Mouse (Mus musculus) CH12.LX (cell line): ENCODE measurements around the gene Tmem198. TPM values are rescaled to one million over a fixed set of nuclear protein-coding genes. Genes with fewer than 3 reads are reported as not detected.

Source experiments
- DNase-seq: peaks from one replicate; pipeline ENCODE4 v3.0.0-alpha.2; 2013; ENCODE audit errors: extremely low read depth
- H3K27ac ChIP-seq: 2 replicates; pipeline ENCODE4 v1.5.1; 2012; ENCODE audit warnings: low read depth, mild to moderate bottlenecking, control low read depth, moderate library complexity; ENCODE audit not compliant: insufficient read depth
- H3K27me3 ChIP-seq: replicated peaks from 2 replicates; pipeline ENCODE3; 2012; ENCODE audit warnings: inconsistent platforms
- H3K36me3 ChIP-seq, 2 experiments: replicated peaks in 1 of 2; 2 replicates each; pipeline versions ENCODE3 to v1.6.1; 2012; ENCODE audit warnings: inconsistent platforms in 1 of 2, low read length in 1 of 2, mild to moderate bottlenecking in 1 of 2, mixed read lengths in 1 of 2, moderate library complexity in 1 of 2; ENCODE audit not compliant: control insufficient read depth in 1 of 2, insufficient read depth in 1 of 2
- H3K4me1 ChIP-seq, 2 experiments: 2 replicates each; pipeline ENCODE4 v1.6.1; 2012; ENCODE audit warnings: inconsistent platforms in 1 of 2, moderate library complexity in 1 of 2; ENCODE audit not compliant: insufficient read depth in 2 of 2, control insufficient read depth in 1 of 2
- H3K4me2 ChIP-seq: 2 replicates; pipeline ENCODE4 v1.6.1; 2012; ENCODE audit warnings: low read depth, mild to moderate bottlenecking, control low read depth; ENCODE audit not compliant: poor library complexity, insufficient read depth, severe bottlenecking
- H3K4me3 ChIP-seq, 3 experiments: fragments of 150-350 bp in 1 of 3; sonication (generic) in 1 of 3; replicated peaks in 1 of 3; 2 replicates each; pipeline versions ENCODE3 to v1.5.1; 2011 to 2012; ENCODE audit warnings: low read depth in 2 of 3, low read length in 2 of 3, mild to moderate bottlenecking in 2 of 3, moderate library complexity in 2 of 3, control low read depth in 1 of 3, improper control_type of control experiment in 1 of 3, inconsistent platforms in 1 of 3, mixed read lengths in 1 of 3; ENCODE audit not compliant: poor library complexity in 1 of 3
- H3K79me2 ChIP-seq: replicated peaks from 2 replicates; pipeline ENCODE4 v1.6.1; 2012; ENCODE audit warnings: mild to moderate bottlenecking, moderate library complexity; ENCODE audit not compliant: control insufficient read depth, poor library complexity, insufficient read depth, severe bottlenecking; ENCODE audit errors: extremely low read depth
- H3K9ac ChIP-seq: 2 replicates; pipeline ENCODE4 v1.6.1; 2012; ENCODE audit warnings: low read depth, mild to moderate bottlenecking, control low read depth, moderate library complexity; ENCODE audit not compliant: insufficient read depth
- H3K9me3 ChIP-seq: replicated peaks from 2 replicates; pipeline ENCODE3; 2012; ENCODE audit warnings: low read length, inconsistent platforms, mixed read lengths
- BHLHE40 ChIP-seq: IDR thresholded peaks from 2 replicates; pipeline ENCODE4 v1.6.1; 2011; ENCODE audit warnings: mild to moderate bottlenecking, low read depth, low read length, improper control_type of control experiment
- CHD2 ChIP-seq: IDR thresholded peaks from 2 replicates; pipeline ENCODE4 v1.6.1; 2011; ENCODE audit warnings: low read length, improper control_type of control experiment
- E2F4 ChIP-seq: IDR thresholded peaks from 2 replicates; pipeline ENCODE4 v1.6.1; 2011; ENCODE audit warnings: low read depth, low read length, improper control_type of control experiment; ENCODE audit not compliant: insufficient replicate concordance
- EP300 ChIP-seq: IDR thresholded peaks from 2 replicates; pipeline ENCODE4 v1.6.1; 2011; ENCODE audit warnings: low read length, improper control_type of control experiment
- ETS1 ChIP-seq: conservative IDR thresholded peaks from 2 replicates; pipeline ENCODE4 v1.6.1; 2012; ENCODE audit warnings: low read depth, mild to moderate bottlenecking, inconsistent platforms, low read length, improper control_type of control experiment, moderate library complexity
- GABPA ChIP-seq: IDR thresholded peaks from 2 replicates; pipeline ENCODE4 v1.6.1; 2012; ENCODE audit warnings: low read depth, low read length, improper control_type of control experiment, inconsistent platforms; ENCODE audit not compliant: insufficient replicate concordance
- HCFC1 ChIP-seq: IDR thresholded peaks from 2 replicates; pipeline ENCODE4 v1.6.1; 2012; ENCODE audit warnings: low read depth, mild to moderate bottlenecking, inconsistent platforms, low read length, improper control_type of control experiment
- JUN ChIP-seq: IDR thresholded peaks from 2 replicates; pipeline ENCODE4 v1.6.1; 2011; ENCODE audit warnings: low read depth, mild to moderate bottlenecking, low read length, improper control_type of control experiment, moderate library complexity; ENCODE audit not compliant: insufficient read depth
- JUND ChIP-seq: conservative IDR thresholded peaks from 2 replicates; pipeline ENCODE4 v1.6.1; 2011; ENCODE audit warnings: low read depth, low read length, improper control_type of control experiment
- KAT2A ChIP-seq: IDR thresholded peaks from 2 replicates; pipeline ENCODE4 v1.6.1; 2012; ENCODE audit warnings: low read length, improper control_type of control experiment, inconsistent platforms; ENCODE audit not compliant: insufficient replicate concordance
- MAFK ChIP-seq: IDR thresholded peaks from 2 replicates; pipeline ENCODE4 v1.6.1; 2011; ENCODE audit warnings: low read length, improper control_type of control experiment; ENCODE audit not compliant: insufficient replicate concordance
- MXI1 ChIP-seq: IDR thresholded peaks from 2 replicates; pipeline ENCODE4 v1.6.1; 2011; ENCODE audit warnings: mild to moderate bottlenecking, low read depth, low read length, improper control_type of control experiment
- NELFE ChIP-seq: IDR thresholded peaks from 2 replicates; pipeline ENCODE4 v1.6.1; 2011; ENCODE audit warnings: low read depth, low read length, improper control_type of control experiment
- NRF1 ChIP-seq: IDR thresholded peaks from 2 replicates; pipeline ENCODE4 v1.6.1; 2014; ENCODE audit warnings: low read depth, mild to moderate bottlenecking, inconsistent platforms, low read length, improper control_type of control experiment, moderate library complexity
- PAX5 ChIP-seq: IDR thresholded peaks from 2 replicates; pipeline ENCODE4 v1.6.1; 2012; ENCODE audit warnings: low read length, inconsistent platforms, mixed read lengths
- POLR2A ChIP-seq: IDR thresholded peaks from 2 replicates; pipeline ENCODE4 v1.6.1; 2011; ENCODE audit warnings: low read depth, mild to moderate bottlenecking, improper control_type of control experiment, low read length
- RAD21 ChIP-seq: IDR thresholded peaks from 2 replicates; pipeline ENCODE4 v1.6.1; 2011; ENCODE audit warnings: low read depth, mild to moderate bottlenecking, low read length, improper control_type of control experiment, moderate library complexity
- RCOR1 ChIP-seq: conservative IDR thresholded peaks from 2 replicates; pipeline ENCODE4 v1.6.1; 2012; ENCODE audit warnings: low read depth, mild to moderate bottlenecking, inconsistent platforms, low read length, improper control_type of control experiment
- SMC3 ChIP-seq: IDR thresholded peaks from 2 replicates; pipeline ENCODE4 v1.6.1; 2011; ENCODE audit warnings: low read depth, low read length, improper control_type of control experiment
- TBP ChIP-seq: conservative IDR thresholded peaks from 2 replicates; pipeline ENCODE4 v1.6.1; 2011; ENCODE audit warnings: low read depth, low read length, improper control_type of control experiment
- TCF12 ChIP-seq: IDR thresholded peaks from 2 replicates; pipeline ENCODE4 v1.6.1; 2014; ENCODE audit warnings: low read depth, mild to moderate bottlenecking, inconsistent platforms, low read length, improper control_type of control experiment
- USF2 ChIP-seq: conservative IDR thresholded peaks from 2 replicates; pipeline ENCODE4 v1.6.1; 2011; ENCODE audit warnings: low read depth, low read length, improper control_type of control experiment
- ZKSCAN1 ChIP-seq: IDR thresholded peaks from 2 replicates; pipeline ENCODE4 v1.6.1; 2012; ENCODE audit warnings: low read depth, inconsistent platforms, low read length, improper control_type of control experiment, borderline replicate concordance
- ZMIZ1 ChIP-seq: IDR thresholded peaks from 2 replicates; pipeline ENCODE4 v1.6.1; 2012; ENCODE audit warnings: low read depth, mild to moderate bottlenecking, inconsistent platforms, low read length, improper control_type of control experiment
- ZNF384 ChIP-seq: IDR thresholded peaks from 2 replicates; pipeline ENCODE4 v1.6.1; 2012; ENCODE audit warnings: low read depth, low read length, improper control_type of control experiment, inconsistent platforms
- dilution Hi-C: fragments of 300-500 bp; cut with MboI; formaldehyde crosslinking; loops from 2 replicates; pipeline ENCODE4 v1.14.3; 2020; ENCODE audit warnings: low sequenced_read_pairs; ENCODE audit not compliant: extremely low pct_unique_long_range_greater_than_20kb, extremely low pct_ligation_motif_present
- in situ Hi-C: fragments of 300-500 bp; cut with MboI; formaldehyde crosslinking; loops from 3 replicates; pipeline ENCODE4 v1.14.3; 2019; ENCODE audit warnings: low sequenced_read_pairs, low pct_ligation_motif_present, low pct_unique_long_range_greater_than_20kb, mixed read lengths
- polyA plus RNA-seq: library from polyadenylated mRNA; unstranded; fragments of >175 nt; gene quantifications from 2 replicates; pipeline ENCODE4 v1.2.1, GENCODE M21; 2012; ENCODE audit warnings: low read depth; ENCODE audit not compliant: insufficient read length
- total RNA-seq, 2 experiments: library from RNA; depleted of rRNA; stranded (reverse); fragments of 300-350 nt in 1 of 2; fragments of >200 nt in 1 of 2; gene quantifications; 2 replicates each; pipeline ENCODE4 v1.2.3; 2012 to 2014

Tmem198 gene
- total and polyA plus RNA-seq, 3 experiments: 0.51 to 1.1 (median 0.80) TPM

GRCm38 (mm10) chr1:75501905-75502304 is 22.6 kb downstream of the Tmem198 start:
- Histone ChIP-seq H3K4me3 (no peak overlapping the region), H3K79me2 (no peaks in the 10 kb centered on the region), H3K4me2 (no peak overlapping the region), H3K36me3 (no peaks in the 10 kb centered on the region), H3K9ac (no peak overlapping the region), H3K4me1 (peaks cover 6 to 20% of the 10 kb centered on the region in 2 experiments), H3K27ac (no peak overlapping the region), H3K9me3 (peaks cover 13% of the 10 kb centered on the region), H3K27me3 (peaks cover 15% of the 10 kb centered on the region)
- dilution Hi-C loops: no loop called here
- in situ Hi-C loops: no loop called here
- no peak for DNase-seq
- TF ChIP-seq JUND (no peak), ZNF384 (no peak), TBP (no peak), E2F4 (no peak), MXI1 (no peak), KAT2A (no peak), MAFK (no peak), RCOR1 (no peak), NELFE (no peak), SMC3 (no peak), ETS1 (no peak), USF2 (no peak), GABPA (no peak), CHD2 (no peak)

- no peak for DNase-seq
- H3K79me2 ChIP-seq: no peaks in the 10 kb centered on the region
- no peak overlapping the region for H3K9ac ChIP-seq
- H3K4me1 ChIP-seq: peaks cover 6 to 19% of the 10 kb centered on the region in 2 experiments
- no peak overlapping the region for H3K4me2 ChIP-seq
- peaks cover 23% of the 10 kb centered on the region for H3K27me3 ChIP-seq
- TF ChIP-seq JUN (no peak), EP300 (no peak), JUND (no peak), PAX5 (no peak), TCF12 (no peak), ZMIZ1 (no peak), KAT2A (no peak), BHLHE40 (no peak), NRF1 (no peak), USF2 (no peak), POLR2A (no peak), ZNF384 (no peak), RCOR1 (no peak), ZKSCAN1 (no peak), CHD2 (no peak), HCFC1 (no peak), RAD21 (no peak)
- no peaks in the 10 kb centered on the region for H3K36me3 ChIP-seq
- in situ Hi-C loops: no loop called here
- no peak overlapping the region for H3K4me3 ChIP-seq
- peaks cover 13% of the 10 kb centered on the region for H3K9me3 ChIP-seq
- dilution Hi-C loops: no loop called here
- H3K27ac ChIP-seq: no peak overlapping the region
These were observed 23.8 kb downstream of the Tmem198 start for GRCm38 (mm10) chr1:75502945-75503650.
